Mouse (Mus musculus) olfactory bulb, adult 2 months (tissue): ENCODE results near the gene Stx3.

Experiments used
- CTCF ChIP-seq: fragments of 200-500 bp; IDR thresholded peaks from 2 replicates; pipeline ENCODE4 v1.5.1; 2012; ENCODE audit warnings: low read depth, mild to moderate bottlenecking, low read length, moderate library complexity; ENCODE audit not compliant: insufficient read depth
- POLR2A ChIP-seq: fragments of 200-500 bp; IDR thresholded peaks from 2 replicates; pipeline ENCODE4 v1.6.1; 2012; ENCODE audit warnings: mild to moderate bottlenecking, low read depth, low read length, moderate library complexity; ENCODE audit not compliant: insufficient read depth

DNA sequence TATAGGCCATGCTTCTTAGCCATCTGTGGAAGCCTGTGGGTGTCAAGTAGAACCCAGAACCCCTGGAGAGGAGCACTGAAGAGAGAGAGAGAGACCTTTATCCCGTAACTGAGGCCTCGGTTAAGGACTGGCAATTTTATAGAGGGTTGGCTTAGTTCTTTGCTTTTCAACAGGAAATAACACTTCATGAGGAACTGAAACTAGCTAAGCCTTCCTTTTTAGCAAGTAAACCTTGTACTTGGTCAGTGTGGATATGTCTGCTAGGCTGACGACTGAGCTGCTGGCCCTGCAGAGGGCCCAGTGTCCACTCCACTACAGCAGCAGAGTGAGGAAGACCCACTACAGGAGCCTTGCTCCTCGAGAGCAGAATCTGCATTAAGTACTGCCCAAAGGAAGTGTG lies 52.8 kb downstream of the Stx3 start:
- no peak for TF ChIP-seq CTCF
- no peak for TF ChIP-seq POLR2A
